Mouse (Mus musculus): ENCODE data around the gene Farp1. TPM values are rescaled to one million over a fixed set of nuclear protein-coding genes. Genes with fewer than 3 reads are reported as not detected.
"Not testable (repeated sequence)": the region's sequence is repeated elsewhere in the genome, so short reads cannot be mapped to it uniquely, and the experiment has no call there.

Gene Farp1
- polyA plus RNA-seq, 1 experiment = 29.2 TPM

GRCm38 (mm10) chr14:121122852-121123251 lies 87.9 kb downstream of the Farp1 start:
- TF ChIP-seq EP300 (IDR thresholded peaks at IDR 0.05; ENCODE audit: insufficient read depth, low read depth, low read length) (no peak), CTCF (IDR thresholded peaks at IDR 0.05; ENCODE audit: low read depth, low read length) (no peak), POLR2A (IDR thresholded peaks at IDR 0.05; ENCODE audit: insufficient read depth, low read length) (no peak)
- Histone ChIP-seq H3K4me1 (ENCODE audit: control insufficient read depth, insufficient read depth, low read length) (no peaks in the 10 kb centered on the region), H3K27me3 (ENCODE audit: control insufficient read depth, insufficient read depth, low read length, poor library complexity, severe bottlenecking) (no peaks in the 10 kb centered on the region), H3K9me3 (replicated peaks; ENCODE audit: control insufficient read depth, insufficient read depth, low read length, poor library complexity, severe bottlenecking) (no peaks in the 10 kb centered on the region), H3K27ac (ENCODE audit: insufficient read depth, low read length) (no peak overlapping the region), H3K4me3 (ENCODE audit: low read depth, low read length) (no peak overlapping the region), H3K9ac (ENCODE audit: low read depth, poor library complexity, severe bottlenecking) (no peak overlapping the region), H3K36me3 (ENCODE audit: control insufficient read depth, insufficient read depth, low read length, poor library complexity, severe bottlenecking) (no peaks in the 10 kb centered on the region)

GRCm38 (mm10) chr14:121124409-121125010 lies 89.5 kb downstream of the Farp1 start:
- Histone ChIP-seq H3K4me3 (ENCODE audit: low read depth, low read length) (no peak overlapping the region), H3K9ac (ENCODE audit: low read depth, poor library complexity, severe bottlenecking) (no peak overlapping the region), H3K9me3 (replicated peaks; ENCODE audit: control insufficient read depth, insufficient read depth, low read length, poor library complexity, severe bottlenecking) (no peaks in the 10 kb centered on the region), H3K4me1 (ENCODE audit: control insufficient read depth, insufficient read depth, low read length) (no peaks in the 10 kb centered on the region), H3K36me3 (ENCODE audit: control insufficient read depth, insufficient read depth, low read length, poor library complexity, severe bottlenecking) (no peaks in the 10 kb centered on the region), H3K27ac (ENCODE audit: insufficient read depth, low read length) (no peak overlapping the region), H3K27me3 (ENCODE audit: control insufficient read depth, insufficient read depth, low read length, poor library complexity, severe bottlenecking) (no peaks in the 10 kb centered on the region)
- TF ChIP-seq CTCF (IDR thresholded peaks at IDR 0.05; ENCODE audit: low read depth, low read length) = no peak
- no peak for TF ChIP-seq POLR2A (IDR thresholded peaks at IDR 0.05; ENCODE audit: insufficient read depth, low read length)
- no peak for TF ChIP-seq EP300 (IDR thresholded peaks at IDR 0.05; ENCODE audit: insufficient read depth, low read depth, low read length)

- Histone ChIP-seq H3K9me3 (replicated peaks; ENCODE audit: control insufficient read depth, insufficient read depth, low read length, poor library complexity, severe bottlenecking) (no peaks in the 10 kb centered on the region), H3K9ac (ENCODE audit: low read depth, poor library complexity, severe bottlenecking) (no peak overlapping the region), H3K27me3 (ENCODE audit: control insufficient read depth, insufficient read depth, low read length, poor library complexity, severe bottlenecking) (no peaks in the 10 kb centered on the region), H3K36me3 (ENCODE audit: control insufficient read depth, insufficient read depth, low read length, poor library complexity, severe bottlenecking) (no peaks in the 10 kb centered on the region), H3K4me1 (ENCODE audit: control insufficient read depth, insufficient read depth, low read length) (no peaks in the 10 kb centered on the region), H3K4me3 (ENCODE audit: low read depth, low read length) (no peak overlapping the region), H3K27ac (ENCODE audit: insufficient read depth, low read length) (no peak overlapping the region)
- TF ChIP-seq POLR2A (IDR thresholded peaks at IDR 0.05; ENCODE audit: insufficient read depth, low read length) = no peak
- TF ChIP-seq CTCF (IDR thresholded peaks at IDR 0.05; ENCODE audit: low read depth, low read length) = no peak
- no peak for TF ChIP-seq EP300 (IDR thresholded peaks at IDR 0.05; ENCODE audit: insufficient read depth, low read depth, low read length)
Observed at GRCm38 (mm10) chr14:121125651-121126050, 90.7 kb downstream of the Farp1 start.

GRCm38 (mm10) chr14:121126291-121126690 lies 91.3 kb downstream of the Farp1 start:
- no peaks in the 10 kb centered on the region for H3K36me3 ChIP-seq (ENCODE audit: control insufficient read depth, insufficient read depth, low read length, poor library complexity, severe bottlenecking)
- H3K4me1 ChIP-seq (ENCODE audit: control insufficient read depth, insufficient read depth, low read length) = no peaks in the 10 kb centered on the region
- no peak overlapping the region for H3K27ac ChIP-seq (ENCODE audit: insufficient read depth, low read length)
- no peak overlapping the region for H3K4me3 ChIP-seq (ENCODE audit: low read depth, low read length)
- H3K9ac ChIP-seq (ENCODE audit: low read depth, poor library complexity, severe bottlenecking) = no peak overlapping the region
- H3K9me3 ChIP-seq (replicated peaks; ENCODE audit: control insufficient read depth, insufficient read depth, low read length, poor library complexity, severe bottlenecking) = no peaks in the 10 kb centered on the region
- H3K27me3 ChIP-seq (ENCODE audit: control insufficient read depth, insufficient read depth, low read length, poor library complexity, severe bottlenecking) = no peaks in the 10 kb centered on the region
- TF ChIP-seq POLR2A (IDR thresholded peaks at IDR 0.05; ENCODE audit: insufficient read depth, low read length) (no peak), EP300 (IDR thresholded peaks at IDR 0.05; ENCODE audit: insufficient read depth, low read depth, low read length) (no peak), CTCF (IDR thresholded peaks at IDR 0.05; ENCODE audit: low read depth, low read length) (no peak)

GRCm38 (mm10) chr14:121128858-121129800 lies 94.1 kb downstream of the Farp1 start:
- H3K27ac ChIP-seq (ENCODE audit: insufficient read depth, low read length) = no peak overlapping the region
- H3K4me1 ChIP-seq (ENCODE audit: control insufficient read depth, insufficient read depth, low read length) = no peaks in the 10 kb centered on the region
- no peaks in the 10 kb centered on the region for H3K9me3 ChIP-seq (replicated peaks; ENCODE audit: control insufficient read depth, insufficient read depth, low read length, poor library complexity, severe bottlenecking)
- TF ChIP-seq CTCF (IDR thresholded peaks at IDR 0.05; ENCODE audit: low read depth, low read length) (no peak), EP300 (IDR thresholded peaks at IDR 0.05; ENCODE audit: insufficient read depth, low read depth, low read length) (no peak), POLR2A (IDR thresholded peaks at IDR 0.05; ENCODE audit: insufficient read depth, low read length) (no peak)
- no peaks in the 10 kb centered on the region for H3K36me3 ChIP-seq (ENCODE audit: control insufficient read depth, insufficient read depth, low read length, poor library complexity, severe bottlenecking)
- no peak overlapping the region for H3K9ac ChIP-seq (ENCODE audit: low read depth, poor library complexity, severe bottlenecking)
- H3K4me3 ChIP-seq (ENCODE audit: low read depth, low read length) = no peak overlapping the region
- no peaks in the 10 kb centered on the region for H3K27me3 ChIP-seq (ENCODE audit: control insufficient read depth, insufficient read depth, low read length, poor library complexity, severe bottlenecking)

GRCm38 (mm10) chr14:121130351-121130750 lies 95.4 kb downstream of the Farp1 start:
- not testable (repeated sequence) for H3K9ac ChIP-seq (ENCODE audit: low read depth, poor library complexity, severe bottlenecking); H3K36me3 ChIP-seq (ENCODE audit: control insufficient read depth, insufficient read depth, low read length, poor library complexity, severe bottlenecking); H3K27me3 ChIP-seq (ENCODE audit: control insufficient read depth, insufficient read depth, low read length, poor library complexity, severe bottlenecking); H3K4me1 ChIP-seq (ENCODE audit: control insufficient read depth, insufficient read depth, low read length); H3K4me3 ChIP-seq (ENCODE audit: low read depth, low read length); H3K27ac ChIP-seq (ENCODE audit: insufficient read depth, low read length); H3K9me3 ChIP-seq (replicated peaks; ENCODE audit: control insufficient read depth, insufficient read depth, low read length, poor library complexity, severe bottlenecking)
